Mouse (Mus musculus) embryonic fibroblast, embryonic 13.5 days (primary cell): ENCODE measurements at regions not wholly inside any gene's neighbourhood (a gene's known extent, or its start where the extent isn't known, plus 50 kb on each side); places are given as distances from the start of the nearest gene placed in this dataset.

Source experiments
- CTCF ChIP-seq: IDR thresholded peaks from 2 replicates; pipeline ENCODE4 v1.5.1; 2011; ENCODE audit warnings: mild to moderate bottlenecking, control low read depth, low read length, moderate library complexity, borderline replicate concordance; ENCODE audit not compliant: insufficient read depth
- POLR2A ChIP-seq: IDR thresholded peaks from 2 replicates; pipeline ENCODE4 v1.6.1; 2011; ENCODE audit warnings: low read depth, mild to moderate bottlenecking, control low read depth, low read length, moderate library complexity

DNA sequence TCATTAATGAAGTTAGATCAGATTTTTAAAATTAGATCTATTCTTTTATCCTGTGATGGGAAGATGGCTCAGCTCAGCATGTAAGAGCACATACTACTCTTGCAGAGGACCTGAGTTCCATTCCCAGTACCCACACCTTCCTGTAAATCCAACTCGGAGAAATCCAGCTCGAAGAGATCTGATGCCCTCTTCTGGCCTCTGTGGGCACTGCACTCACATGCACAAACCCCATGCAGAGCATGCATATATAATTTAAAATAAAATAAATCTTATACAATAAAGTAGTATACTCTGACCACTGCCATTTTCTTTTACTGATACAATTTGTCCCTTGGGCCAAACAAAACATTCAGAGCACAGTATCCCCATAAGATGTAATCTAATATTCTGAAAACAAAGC lies 245.2 kb downstream of the Prdm2 start:
- TF ChIP-seq CTCF (no peak), POLR2A (no peak)
